Mouse (Mus musculus) Patski (cell line): Measurements from ENCODE around the gene Myadml2. TPM values are rescaled to one million over a fixed set of nuclear protein-coding genes. Genes with fewer than 3 reads are reported as not detected.

Experiments
- ATAC-seq: fragments of 100-300 bp; one replicate; pipeline ENCODE4 v1.8.0; 2021
- CTCF ChIA-PET: fragments of 350-600 bp; sonication (Branson Sonifier 250); formaldehyde crosslinking; loops from one replicate; lab custom pipeline; 2022; ENCODE audit warnings: inconsistent platforms; lab: Charles Lee
- POLR2A ChIA-PET: fragments of 350-600 bp; sonication (Branson Sonifier 250); formaldehyde crosslinking; loops from one replicate; lab custom pipeline; 2022; ENCODE audit warnings: antibody characterized with exemption, inconsistent platforms; lab: Charles Lee
- DNase-seq: peaks from one replicate; pipeline ENCODE4 v3.0.0-alpha.2; 2011; ENCODE audit warnings: low read depth, low spot score
- H3K27me3 ChIP-seq: fragments of 371-371 bp; one replicate; pipeline ENCODE4 v1.5.1; 2021
- CTCF ChIP-seq: fragments of 100-300 bp; IDR thresholded peaks from one replicate; pipeline ENCODE4 v1.5.1; 2021
- in situ Hi-C: fragments of 300-500 bp; cut with MboI; formaldehyde crosslinking; loops from 3 replicates; pipeline ENCODE4 v1.11.1; 2018; ENCODE audit warnings: low pct_unique_long_range_greater_than_20kb, mixed read lengths
- polyA plus RNA-seq: library from polyadenylated mRNA; unstranded; gene quantifications from one replicate; pipeline ENCODE4 v1.2.3, GENCODE M21; 2021

Gene Myadml2
- polyA plus RNA-seq, 1 experiment from 2014 or later: not detected

DNA sequence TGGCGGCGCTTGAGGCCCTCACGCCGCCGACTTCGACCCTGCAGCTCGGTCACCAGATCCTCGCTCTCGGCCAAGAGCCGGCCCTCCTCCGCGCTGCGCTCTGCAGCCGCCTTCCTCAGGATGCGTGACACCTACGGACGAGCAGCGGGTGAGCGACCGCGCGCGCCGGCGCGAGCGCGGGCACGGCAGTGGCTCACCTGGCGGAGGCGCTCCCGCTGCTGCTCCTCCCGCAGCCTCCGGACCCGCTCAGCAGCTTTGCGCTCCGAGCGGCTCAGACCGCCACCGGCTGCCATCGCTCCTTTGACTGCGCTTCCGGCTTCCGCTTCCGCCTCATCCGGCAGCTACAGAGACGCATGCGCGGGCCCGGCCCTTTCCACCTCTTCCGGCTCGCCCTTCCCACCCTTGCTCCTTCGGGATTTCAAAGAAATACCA is 23.3 kb downstream of the Myadml2 start:
- POLR2A ChIA-PET: interaction anchor here (0.8 to 1.6 kb wide), 2 partner anchors 9 to 135 kb away, joined by 3 to 5 read pairs; partner anchors contain the start of gene Mafg

DNA sequence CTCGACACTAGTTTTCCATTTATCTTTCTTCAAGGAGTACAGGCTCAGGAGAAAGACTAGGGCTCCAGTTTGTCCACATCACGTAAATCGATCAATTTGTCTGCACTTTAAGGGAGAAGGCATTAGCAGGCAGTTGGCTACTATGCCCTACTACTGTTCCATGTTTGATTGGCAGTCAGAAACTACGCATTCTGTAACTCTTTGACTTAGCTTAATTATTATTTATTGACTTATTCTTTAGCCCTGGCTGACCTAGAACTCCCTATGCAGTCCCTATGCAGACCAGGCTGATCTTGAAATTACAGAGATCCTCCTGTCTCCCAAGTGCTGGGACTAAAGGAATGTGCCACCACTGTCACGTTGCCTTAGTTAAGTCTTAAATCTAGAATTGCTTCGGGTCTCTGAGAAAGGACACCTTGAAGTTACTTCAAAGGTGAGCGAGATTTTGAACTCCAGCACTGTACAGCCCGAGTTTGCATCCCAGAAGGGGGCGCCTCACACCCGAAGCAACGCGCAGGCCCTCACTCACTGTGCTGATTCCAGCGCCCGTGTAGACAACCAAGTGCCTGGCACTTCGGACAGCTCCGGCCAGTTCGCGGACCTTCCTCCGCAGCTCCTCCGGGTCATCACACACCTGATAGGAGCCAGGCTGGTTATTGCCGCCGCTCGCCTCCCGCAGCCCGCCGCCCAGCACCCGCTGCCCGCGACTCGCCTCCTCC is 23.8 kb downstream of the Myadml2 start:
- in situ Hi-C loops: no loop called here
- ATAC-seq (peak; percentile 74), DNase-seq (no peak)
- ChIA-PET CTCF (interaction anchor here (0.6 to 1.8 kb wide), 6 partner anchors 9 to 152 kb away, joined by 3 to 10 read pairs (median 3); partner anchors contain the start of genes Cenpx, Lrrc45, Mafg and Pycr1), POLR2A (interaction anchor here (0.7 to 1.6 kb wide), 4 partner anchors 9 to 134 kb away, joined by 3 to 5 read pairs (median 4); partner anchors contain the start of gene Mafg)
- TF ChIP-seq CTCF: no peak
- H3K27me3 ChIP-seq: no peaks in the 10 kb centered on the region

More for the DNA sequence above, 23.3 kb downstream of the Myadml2 start:
- no peak for TF ChIP-seq CTCF
- no peak for DNase-seq
- in situ Hi-C loops: loop anchor here (5.0 kb wide), 1 partner anchor 88 kb away; the partner anchor contains the start of genes Cenpx and Lrrc45
- H3K27me3 ChIP-seq: no peaks in the 10 kb centered on the region
- ATAC-seq: peak; percentile 47
- CTCF ChIA-PET: interaction anchor here (1.0 to 1.8 kb wide), 3 partner anchors 19 to 101 kb away, joined by 3 to 10 read pairs (median 3); partner anchors contain the start of gene Pycr1

DNA sequence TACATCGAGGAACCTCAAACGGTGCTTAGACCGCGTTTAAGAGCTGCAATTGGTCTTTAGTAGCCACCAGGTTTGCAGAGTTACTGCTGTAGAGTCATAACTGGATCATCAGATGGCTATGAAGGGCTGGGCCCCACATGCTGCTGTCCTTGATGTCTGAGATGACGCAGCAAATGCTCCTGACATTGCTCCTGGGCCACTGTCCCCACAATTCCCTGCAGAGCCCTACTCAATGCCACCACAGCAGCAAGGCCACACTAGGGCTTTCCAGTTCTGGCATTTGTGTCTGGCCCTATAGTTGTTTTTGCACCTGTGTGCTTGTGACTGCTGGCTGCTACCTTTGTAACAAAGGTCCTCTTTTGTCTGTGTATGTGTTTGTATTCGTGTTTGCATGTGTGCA is 25.2 kb downstream of the Myadml2 start:
- ChIA-PET CTCF (interaction anchor here (1.3 to 1.4 kb wide), 2 partner anchors 40 to 154 kb away, joined by 3 to 4 read pairs; no protein-coding TSS in a partner anchor), POLR2A (interaction anchor here (0.9 to 1.5 kb wide), 2 partner anchors 38 to 163 kb away, joined by 3 to 4 read pairs; no protein-coding TSS in a partner anchor)
- no peak for ATAC-seq
- no peak for TF ChIP-seq CTCF
- H3K27me3 ChIP-seq: no peaks in the 10 kb centered on the region
- in situ Hi-C loops: no loop called here
- DNase-seq: no peak

DNA sequence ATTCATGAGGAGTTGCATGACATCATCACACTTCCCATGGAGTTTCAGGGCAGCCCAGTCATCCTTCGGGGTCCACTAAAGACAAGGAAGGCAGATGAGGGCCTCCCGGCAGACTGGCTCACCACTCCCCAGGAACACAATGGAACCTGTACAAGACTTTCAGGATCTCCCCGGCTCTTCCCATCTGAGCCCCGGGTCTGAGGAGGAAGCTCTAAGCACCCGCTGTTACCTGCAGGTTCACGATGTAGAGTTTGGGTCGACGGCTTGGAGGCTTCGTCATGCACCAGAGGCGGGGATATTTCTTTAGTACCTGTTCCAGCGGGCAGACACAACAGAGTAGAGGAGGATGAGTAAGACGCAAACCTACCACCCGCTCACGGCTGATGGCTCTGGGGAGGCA is 27.8 kb downstream of the Myadml2 start:
- H3K27me3 ChIP-seq: no peaks in the 10 kb centered on the region

DNA sequence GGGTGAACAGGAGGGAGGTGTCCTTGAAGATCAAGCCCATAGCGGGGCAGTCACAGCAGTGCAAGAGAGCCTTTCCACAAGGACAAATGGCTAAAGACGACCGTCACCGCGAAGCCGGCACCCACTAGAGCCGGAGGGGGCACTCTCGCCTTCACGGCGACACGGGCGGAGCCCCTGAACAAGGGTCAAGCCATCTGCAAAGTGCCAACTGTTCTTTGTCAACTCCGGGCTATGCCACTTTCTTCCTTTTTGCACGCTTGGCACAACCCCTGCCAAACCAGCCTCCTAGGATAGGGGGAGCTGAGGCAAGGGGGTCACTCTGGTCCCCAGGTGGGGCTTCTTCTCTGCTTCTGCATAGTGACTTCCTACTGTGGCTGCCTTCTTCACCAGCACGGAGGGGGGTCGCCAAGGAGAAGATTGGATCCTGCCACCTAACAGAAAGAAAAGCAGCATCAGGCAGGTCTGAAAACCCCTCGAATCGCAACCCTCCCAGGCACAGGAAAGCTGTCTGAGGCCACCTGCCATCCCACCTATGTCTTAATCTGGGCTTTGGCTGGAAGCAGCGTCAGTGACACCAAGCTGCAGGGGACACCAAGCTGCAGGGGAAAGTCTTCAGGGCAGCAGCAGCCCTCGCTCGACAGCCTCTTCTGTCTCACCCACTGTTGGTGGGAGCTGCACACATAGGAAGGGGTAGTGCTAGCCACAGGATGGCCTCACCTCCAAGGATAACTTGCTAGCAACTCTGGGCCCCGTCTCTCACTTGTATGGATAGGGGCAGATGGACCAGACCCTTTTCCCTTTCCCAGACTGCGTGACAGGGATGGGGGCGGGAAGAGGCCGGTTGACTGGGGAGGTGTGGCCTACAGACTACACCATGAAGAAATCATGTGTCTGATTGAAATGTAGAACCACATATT is 29.1 kb downstream of the Myadml2 start:
- POLR2A ChIA-PET: interaction anchor here (0.6 kb wide), 2 partner anchors 66 to 151 kb away, joined by 3 to 4 read pairs; no protein-coding TSS in a partner anchor

More for the DNA sequence above, 27.8 kb downstream of the Myadml2 start:
- ATAC-seq (no peak), DNase-seq (no peak)
- in situ Hi-C loops: no loop called here
- TF ChIP-seq CTCF: no peak
- CTCF ChIA-PET: no interaction called here
- POLR2A ChIA-PET: no interaction called here

DNA sequence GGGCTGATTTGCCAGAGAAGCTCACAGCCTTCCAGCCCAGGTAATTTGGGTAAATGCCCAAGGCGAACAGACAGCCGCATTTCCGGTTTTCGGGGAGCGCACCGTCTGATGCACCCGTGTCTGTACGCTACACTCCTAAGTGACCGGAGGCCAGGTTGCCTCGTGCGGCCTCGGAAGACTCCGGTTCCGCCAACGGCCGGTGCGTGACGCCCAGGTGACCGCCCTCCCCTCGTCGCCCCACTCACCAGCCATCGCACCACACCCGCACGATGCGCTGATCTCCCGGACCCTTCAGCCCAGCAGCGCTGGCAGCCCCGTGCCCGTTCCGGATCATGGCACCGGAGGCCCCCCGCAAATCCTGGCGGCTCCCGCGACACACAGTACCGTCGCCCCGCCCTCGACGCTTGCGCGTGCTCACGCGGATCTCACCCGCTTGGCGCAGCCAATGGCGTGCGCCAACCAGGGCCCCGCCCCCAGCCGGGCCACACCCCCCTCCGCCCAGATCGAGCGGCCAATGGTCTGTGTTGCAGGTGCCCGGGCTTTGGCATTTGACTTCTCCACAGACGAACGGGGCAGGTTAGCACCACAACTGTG is 30.3 kb downstream of the Myadml2 start, which contains the start of gene Pcyt2:
TSS of gene Pcyt2 (minus strand) at position 418 of the 594 bp plus-strand sequence.
- in situ Hi-C loops: no loop called here
- CTCF ChIA-PET: interaction anchor here (1.5 kb wide), 1 partner anchor 35 kb away, joined by 3 read pairs; no protein-coding TSS in a partner anchor
- H3K27me3 ChIP-seq: no peaks in the 10 kb centered on the region
- ATAC-seq: peak; percentile 78
- no peak for TF ChIP-seq CTCF
- no peak for DNase-seq
- POLR2A ChIA-PET: interaction anchor here (0.8 kb wide), 1 partner anchor 35 kb away, joined by 3 read pairs; no protein-coding TSS in a partner anchor

More for the DNA sequence above, 29.1 kb downstream of the Myadml2 start:
- no peaks in the 10 kb centered on the region for H3K27me3 ChIP-seq
- no peak for DNase-seq
- CTCF ChIA-PET: no interaction called here
- in situ Hi-C loops: no loop called here
- TF ChIP-seq CTCF: no peak
- ATAC-seq: no peak

DNA sequence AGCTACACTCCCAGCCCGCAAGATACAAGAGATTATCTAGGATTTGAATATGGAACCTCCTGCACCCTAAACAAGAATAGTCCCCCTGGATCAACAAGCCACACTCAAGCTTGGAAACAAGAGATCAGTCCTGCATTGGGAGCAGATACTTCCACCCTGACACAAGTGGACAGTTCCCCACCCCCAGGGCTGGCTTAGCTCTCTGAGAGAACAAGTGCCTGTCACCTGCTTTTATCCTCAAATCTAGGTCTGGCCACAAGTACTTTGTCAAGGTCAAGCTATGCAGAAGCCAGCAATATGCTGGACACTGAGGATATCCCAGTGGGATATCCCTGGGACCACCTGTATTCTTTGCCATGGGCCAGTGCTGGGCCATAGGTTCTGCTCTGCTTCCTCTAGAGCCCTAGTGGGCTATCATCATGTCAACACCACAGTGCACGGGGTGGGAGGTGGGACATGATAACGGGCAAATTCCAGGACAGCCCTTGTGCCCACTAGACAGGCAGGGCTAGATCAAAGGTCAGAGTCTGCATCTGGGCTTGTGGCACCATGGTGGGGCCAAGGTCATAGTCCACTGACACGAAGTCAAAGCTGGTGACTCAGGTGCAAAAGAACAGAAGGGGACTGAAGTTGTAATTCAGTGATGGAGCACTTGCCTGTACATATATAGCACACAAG is 31.2 kb downstream of the Myadml2 start:
- ChIA-PET CTCF (interaction anchor here (1.2 to 1.5 kb wide), 3 partner anchors 14 to 159 kb away, joined by 3 to 5 read pairs (median 4); no protein-coding TSS in a partner anchor), POLR2A (interaction anchor here (0.8 to 1.5 kb wide), 5 partner anchors 16 to 179 kb away, joined by 3 read pairs; partner anchors contain the start of gene Mafg)
- no peaks in the 10 kb centered on the region for H3K27me3 ChIP-seq
- ATAC-seq (no peak), DNase-seq (no peak)
- in situ Hi-C loops: no loop called here
- TF ChIP-seq CTCF: no peak

DNA sequence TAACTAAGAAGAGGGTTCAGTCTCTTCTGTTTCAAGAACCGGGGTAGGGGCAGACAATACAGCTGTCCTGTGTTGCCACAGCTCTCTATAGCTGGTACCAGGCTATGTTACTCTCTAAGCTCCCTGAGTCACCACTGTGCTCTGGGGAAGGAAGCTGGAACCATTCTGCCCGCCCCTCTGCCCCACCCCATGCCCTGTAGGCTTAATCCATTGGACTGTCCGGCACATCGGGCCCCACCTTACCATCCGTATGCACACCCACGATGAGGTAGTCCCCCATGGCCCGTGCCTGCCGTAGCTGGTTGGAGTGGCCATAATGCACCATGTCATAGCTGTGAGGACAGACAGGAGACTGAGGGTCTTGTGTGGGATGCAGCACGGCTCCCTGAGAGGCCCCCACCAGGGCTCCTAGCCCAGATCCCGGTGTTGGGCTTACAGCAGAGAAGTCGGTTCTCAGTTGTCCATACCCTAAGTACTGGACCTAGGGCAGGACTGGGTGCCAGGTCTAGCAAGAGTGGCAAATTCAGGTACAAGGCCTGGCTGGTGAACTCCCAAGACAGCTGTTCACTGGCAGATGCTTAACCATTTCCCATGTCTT is 32.3 kb downstream of the Myadml2 start:
- in situ Hi-C loops: no loop called here
- ChIA-PET CTCF (interaction anchor here (1.2 to 1.3 kb wide), 2 partner anchors 15 to 161 kb away, joined by 4 to 5 read pairs; no protein-coding TSS in a partner anchor), POLR2A (interaction anchor here (0.6 to 1.5 kb wide), 4 partner anchors 17 to 180 kb away, joined by 3 read pairs; partner anchors contain the start of gene Mafg)
- no peak for TF ChIP-seq CTCF
- no peaks in the 10 kb centered on the region for H3K27me3 ChIP-seq
- DNase-seq (no peak), ATAC-seq (no peak)
